Mouse (Mus musculus) spleen, adult 2 months (tissue): ENCODE results near the gene Med10. TPM values are rescaled to one million over a fixed set of nuclear protein-coding genes. Genes with fewer than 3 reads are reported as not detected.

Experiments
- DNase-seq, 2 experiments: peaks; one replicate each; pipeline versions ENCODE4 v3.0.0 to v3.0.0-alpha.2; 2012 to 2021; ENCODE audit warnings: low spot score in 2 of 2, low read depth in 1 of 2
- H3K27ac ChIP-seq: fragments of 200-500 bp; 2 replicates; pipeline ENCODE4 v1.5.1; 2012; ENCODE audit warnings: low read length, inconsistent platforms; ENCODE audit not compliant: insufficient read depth
- H3K27me3 ChIP-seq: fragments of 200-500 bp; 2 replicates; pipeline ENCODE4 v1.6.1; 2012; ENCODE audit warnings: mild to moderate bottlenecking, moderate library complexity, low read length, inconsistent platforms; ENCODE audit not compliant: control insufficient read depth, insufficient read depth
- H3K36me3 ChIP-seq: fragments of 200-500 bp; 2 replicates; pipeline ENCODE4 v1.6.1; 2012; ENCODE audit warnings: mild to moderate bottlenecking, low read length, inconsistent platforms; ENCODE audit not compliant: control insufficient read depth, insufficient read depth
- H3K4me1 ChIP-seq: fragments of 200-500 bp; 2 replicates; pipeline ENCODE4 v1.6.1; 2011; ENCODE audit warnings: inconsistent platforms; ENCODE audit not compliant: control insufficient read depth, insufficient read depth, insufficient read length
- H3K4me3 ChIP-seq: fragments of 200-500 bp; 2 replicates; pipeline ENCODE4 v1.5.1; 2011; ENCODE audit warnings: mild to moderate bottlenecking, inconsistent platforms; ENCODE audit not compliant: insufficient read depth, insufficient read length; ENCODE audit errors: extremely low read depth
- CTCF ChIP-seq: fragments of 200-500 bp; IDR thresholded peaks from 2 replicates; pipeline ENCODE4 v1.5.1; 2011; ENCODE audit warnings: mild to moderate bottlenecking, inconsistent platforms; ENCODE audit not compliant: insufficient read depth, insufficient read length, insufficient replicate concordance; ENCODE audit errors: extremely low read depth
- POLR2A ChIP-seq: fragments of 200-500 bp; IDR thresholded peaks from 2 replicates; pipeline ENCODE4 v1.6.1; 2011; ENCODE audit warnings: low read depth, low read length, inconsistent platforms
- whole genome bisulfite sequencing: fragments of 180-500 bp; shearing (Covaris S2); methylation state at CpG from one replicate; pipeline ENCODE4 v1.1.7; 2018; 5-methylcytosine and 5-hydroxymethylcytosine counted together
- polyA plus RNA-seq: library from polyadenylated mRNA; depleted of rRNA; stranded (reverse); fragments of >200 nt; gene quantifications from 2 replicates; pipeline ENCODE4 v1.2.3, GENCODE M21; 2012; rRNA removed

The Med10 gene
- polyA plus RNA-seq, 1 experiment, result 27.0 TPM

GRCm38 (mm10) chr13:69862276-69862675 lies 60.1 kb downstream of the Med10 start:
- Histone ChIP-seq H3K27me3 (no peaks in the 10 kb centered on the region), H3K27ac (no peak overlapping the region)
- WGBS, result 93% methylated on average over 4 of the region's 4 CpGs

GRCm38 (mm10) chr13:69864911-69865310 lies 62.7 kb downstream of the Med10 start:
- Histone ChIP-seq H3K4me3 (no peak overlapping the region), H3K27ac (no peak overlapping the region), H3K27me3 (no peaks in the 10 kb centered on the region), H3K36me3 (no peaks in the 10 kb centered on the region), H3K4me1 (no peaks in the 10 kb centered on the region)
- no peak for DNase-seq
- 80% methylated on average over 8 of the region's 8 CpGs for WGBS
- TF ChIP-seq POLR2A, result no peak
- TF ChIP-seq CTCF, result no peak

More at GRCm38 (mm10) chr13:69862276-69862675, 60.1 kb downstream of the Med10 start:
- no peak overlapping the region for H3K4me3 ChIP-seq
- DNase-seq, result no peak
- no peaks in the 10 kb centered on the region for H3K36me3 ChIP-seq
- H3K4me1 ChIP-seq, result no peaks in the 10 kb centered on the region
- TF ChIP-seq POLR2A (no peak), CTCF (no peak)

Other genes starting within 250 kb of the Med10 start
- 0.63 and 0.82 TPM in 2 replicates for gene Srd5a1, start 191.0 kb upstream of the Med10 start, polyA plus RNA-seq
- 0.07 and 0.08 TPM in 2 replicates for gene Ube2ql1, start 62.5 kb upstream of the Med10 start, polyA plus RNA-seq